Mouse (Mus musculus) megakaryocyte, embryonic 14.5 days (primary cell): ENCODE measurements around the gene Nomo1.

Source experiments
- FLI1 ChIP-seq: IDR thresholded peaks from 2 replicates; pipeline ENCODE4 v1.6.1; 2012; ENCODE audit warnings: low read length, inconsistent platforms, mixed read lengths
- GATA1 ChIP-seq: IDR thresholded peaks from 3 replicates; pipeline ENCODE4 v1.6.1; 2012; ENCODE audit warnings: mixed read lengths, low read length, inconsistent platforms, borderline replicate concordance

GRCm38 (mm10) chr7:46099682-46100081 lies 66.2 kb downstream of the Nomo1 start:
- TF ChIP-seq GATA1 (no peak), FLI1 (no peak)
